Mouse (Mus musculus) embryonic facial prominence, embryonic 10.5 days (tissue): Measurements from ENCODE around the gene Fgfr2. TPM values are rescaled to one million over a fixed set of nuclear protein-coding genes. Genes with fewer than 3 reads are reported as not detected.

ENCODE experiments used
- DNase-seq: peaks from one replicate; pipeline ENCODE4 v3.0.0-alpha.2; 2017; ENCODE audit warnings: low spot score
- H3K27ac ChIP-seq: fragments of 300-500 bp; sonication (generic); replicated peaks from 2 replicates; pipeline ENCODE4 v1.5.1; 2016; ENCODE audit warnings: mild to moderate bottlenecking
- H3K27me3 ChIP-seq: fragments of 300-500 bp; sonication (generic); replicated peaks from 2 replicates; pipeline ENCODE4 v1.6.1; 2016; ENCODE audit warnings: low read depth, mild to moderate bottlenecking; ENCODE audit not compliant: poor library complexity, severe bottlenecking
- H3K36me3 ChIP-seq: fragments of 300-500 bp; sonication (generic); replicated peaks from 2 replicates; pipeline ENCODE4 v1.6.1; 2016; ENCODE audit warnings: mild to moderate bottlenecking, moderate library complexity
- H3K4me1 ChIP-seq: fragments of 300-500 bp; sonication (generic); 2 replicates; pipeline ENCODE4 v1.6.1; 2016
- H3K4me3 ChIP-seq: fragments of 300-500 bp; sonication (generic); 2 replicates; pipeline ENCODE4 v1.5.1; 2016; ENCODE audit warnings: mild to moderate bottlenecking, moderate library complexity
- H3K9me3 ChIP-seq: fragments of 300-500 bp; sonication (generic); 2 replicates; pipeline ENCODE4 v1.6.1; 2016; ENCODE audit warnings: mild to moderate bottlenecking
- WGBS: fragments of 180-500 bp; shearing (Covaris S2); methylation state at CpG from one replicate; pipeline ENCODE4 v1.1.7; 2016; 5-methylcytosine and 5-hydroxymethylcytosine counted together
- polyA plus RNA-seq: library from polyadenylated mRNA; unstranded; fragments of >200 nt; fragmentation: Nextera tagmentation; extraction: Ambion mirVana; gene quantifications from 2 replicates; pipeline ENCODE4 v1.2.1, GENCODE M21; 2016

The Fgfr2 gene
- polyA plus RNA-seq, 1 experiment from 2014 or later: 74.3 TPM

DNA sequence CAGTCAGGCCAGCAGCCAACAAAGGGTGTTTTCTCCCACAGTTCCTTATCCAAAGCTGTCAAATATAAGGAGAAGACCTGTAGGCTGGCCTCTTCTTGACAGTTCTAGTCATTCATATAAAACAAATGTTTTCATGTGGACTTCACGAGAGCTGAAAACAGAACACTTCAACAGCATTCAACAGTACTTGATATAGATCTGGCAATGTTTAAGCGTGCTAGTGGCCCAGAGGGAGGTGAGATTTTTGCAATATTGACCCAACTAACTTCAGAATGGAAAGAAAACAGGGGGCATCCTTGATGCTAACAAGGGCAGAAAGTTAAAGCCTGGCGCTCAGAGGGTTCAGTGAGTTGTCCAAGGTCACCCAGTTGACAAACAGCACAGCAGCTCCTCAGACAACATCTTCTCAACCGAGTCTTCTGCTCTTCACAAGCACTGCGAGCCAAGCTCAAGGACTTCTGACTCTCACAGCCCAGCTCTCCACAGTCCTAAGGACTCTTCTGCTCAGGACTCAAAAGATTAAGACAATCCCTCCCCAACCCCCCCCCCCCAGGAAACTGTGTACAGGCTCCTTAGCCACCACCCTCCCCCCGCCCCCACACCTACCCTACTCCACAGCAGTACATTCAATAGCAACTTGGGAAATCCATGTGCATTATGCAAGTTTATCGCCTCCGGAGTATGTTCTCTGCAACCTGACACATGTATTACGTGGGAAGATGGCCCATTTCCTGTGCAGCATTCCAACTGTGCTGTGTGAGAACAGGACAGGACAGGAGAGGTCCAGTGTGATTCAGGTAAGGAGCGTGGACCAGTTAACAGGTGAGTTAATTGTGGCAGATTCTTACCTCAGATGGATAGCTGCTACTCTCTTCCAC, 703.5 kb downstream of the Fgfr2 start:
- Histone ChIP-seq H3K9me3 (no peaks in the 10 kb centered on the region), H3K4me3 (no peak overlapping the region), H3K4me1 (no peaks in the 10 kb centered on the region), H3K27ac (no peak overlapping the region), H3K27me3 (no peaks in the 10 kb centered on the region), H3K36me3 (no peaks in the 10 kb centered on the region)
- WGBS: 91% methylated on average over 10 of the region's 10 CpGs
- no peak for DNase-seq

DNA sequence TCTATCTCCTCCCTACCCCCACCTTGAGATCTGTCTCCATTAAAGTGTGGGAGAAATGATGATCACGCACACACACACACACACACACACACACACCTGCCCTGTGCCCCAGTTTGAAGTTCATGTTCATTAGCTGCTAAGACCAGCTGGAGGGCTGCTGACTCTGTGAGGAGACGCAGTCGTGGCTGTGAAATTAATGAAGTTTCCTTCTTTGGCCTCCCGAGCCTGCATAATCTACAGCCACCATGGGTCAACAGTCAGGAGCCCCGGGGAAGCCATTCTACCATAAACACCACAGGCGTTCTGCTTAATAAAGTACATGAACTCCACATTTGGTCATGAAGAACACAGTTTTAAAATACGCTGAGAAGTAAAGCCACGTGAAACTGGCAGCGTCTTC, 706.3 kb downstream of the Fgfr2 start:
- no peak overlapping the region for H3K4me3 ChIP-seq
- DNase-seq: no peak
- H3K9me3 ChIP-seq: no peaks in the 10 kb centered on the region
- no peak overlapping the region for H3K27ac ChIP-seq
- no peaks in the 10 kb centered on the region for H3K27me3 ChIP-seq
- H3K36me3 ChIP-seq: no peaks in the 10 kb centered on the region
- H3K4me1 ChIP-seq: peaks cover 5% of the 10 kb centered on the region; the same call in 1 of the 2 replicates
- WGBS: 78% methylated on average over 9 of the region's 9 CpGs

DNA sequence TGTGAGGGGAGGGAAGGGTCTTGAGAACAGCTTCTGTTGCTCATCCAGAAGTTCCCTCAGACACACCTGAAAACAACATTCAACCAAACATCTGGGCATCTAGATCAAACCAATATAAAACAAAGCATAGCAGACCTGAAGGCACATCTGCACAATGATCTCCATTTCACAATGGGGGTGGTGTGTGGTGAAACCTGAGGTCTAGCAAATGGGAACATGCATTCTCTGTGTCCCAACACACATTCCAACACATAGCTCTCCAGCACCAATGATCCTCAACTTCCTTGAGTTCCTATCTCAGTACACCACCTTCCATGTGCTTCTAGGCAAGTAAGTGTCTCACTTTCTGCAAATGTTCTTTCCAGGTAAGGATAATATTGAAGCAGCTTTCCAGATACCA, 707.3 kb downstream of the Fgfr2 start:
- DNase-seq: no peak
- Histone ChIP-seq H3K4me3 (no peak overlapping the region), H3K27me3 (no peaks in the 10 kb centered on the region), H3K36me3 (no peaks in the 10 kb centered on the region), H3K27ac (no peak overlapping the region), H3K9me3 (no peaks in the 10 kb centered on the region), H3K4me1 (peaks cover 5% of the 10 kb centered on the region; the same call in 1 of the 2 replicates)

DNA sequence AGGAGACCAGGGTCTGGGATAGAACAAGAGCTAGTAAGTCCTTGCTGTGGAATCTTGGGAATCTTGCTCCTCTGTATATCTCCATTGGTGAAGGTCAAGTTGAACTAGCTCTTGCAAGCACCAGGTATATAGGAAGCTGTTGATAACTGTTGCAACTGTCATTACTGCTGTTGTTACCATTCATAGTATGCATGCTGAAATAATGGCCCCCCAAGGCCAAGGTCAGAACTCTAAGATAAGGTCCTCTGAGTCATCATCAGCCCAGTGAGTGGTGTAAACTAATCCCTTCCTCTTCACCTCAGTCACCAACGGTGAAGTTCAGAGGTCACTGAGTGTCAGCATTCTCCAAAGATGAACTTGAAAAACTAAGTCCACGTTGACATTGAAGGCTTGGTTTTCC, 710.6 kb downstream of the Fgfr2 start:
- 57% methylated on average over 2 of the region's 2 CpGs for WGBS
- Histone ChIP-seq H3K27ac (no peak overlapping the region), H3K4me3 (no peak overlapping the region), H3K4me1 (peaks cover 8% of the 10 kb centered on the region; the same call in 1 of the 2 replicates), H3K36me3 (no peaks in the 10 kb centered on the region), H3K9me3 (no peaks in the 10 kb centered on the region), H3K27me3 (no peaks in the 10 kb centered on the region)
- no peak for DNase-seq

DNA sequence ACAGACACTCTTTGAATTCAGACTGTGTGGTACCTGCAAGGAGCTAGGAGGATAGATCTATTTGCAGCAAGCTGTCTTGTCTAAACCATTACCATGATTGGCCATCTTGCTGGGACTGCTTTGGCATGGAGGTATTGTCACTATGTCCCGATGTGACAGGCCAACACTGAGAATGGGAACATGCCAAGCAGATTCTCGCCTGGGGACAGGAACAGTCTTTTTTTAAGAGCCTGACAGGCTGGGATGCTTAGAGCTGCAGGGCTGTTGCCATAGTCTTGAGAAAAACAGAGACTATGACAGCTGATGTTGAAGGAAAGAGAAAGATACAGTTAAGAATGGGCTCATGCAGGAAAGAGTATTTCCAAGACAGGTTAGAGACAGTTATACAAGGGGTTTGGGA, 711.4 kb downstream of the Fgfr2 start:
- Histone ChIP-seq H3K4me3 (no peak overlapping the region), H3K27ac (no peak overlapping the region), H3K27me3 (no peaks in the 10 kb centered on the region), H3K36me3 (no peaks in the 10 kb centered on the region), H3K4me1 (peaks cover 8% of the 10 kb centered on the region), H3K9me3 (no peaks in the 10 kb centered on the region)
- WGBS: 82% methylated on average over 2 of the region's 2 CpGs
- DNase-seq: no peak

DNA sequence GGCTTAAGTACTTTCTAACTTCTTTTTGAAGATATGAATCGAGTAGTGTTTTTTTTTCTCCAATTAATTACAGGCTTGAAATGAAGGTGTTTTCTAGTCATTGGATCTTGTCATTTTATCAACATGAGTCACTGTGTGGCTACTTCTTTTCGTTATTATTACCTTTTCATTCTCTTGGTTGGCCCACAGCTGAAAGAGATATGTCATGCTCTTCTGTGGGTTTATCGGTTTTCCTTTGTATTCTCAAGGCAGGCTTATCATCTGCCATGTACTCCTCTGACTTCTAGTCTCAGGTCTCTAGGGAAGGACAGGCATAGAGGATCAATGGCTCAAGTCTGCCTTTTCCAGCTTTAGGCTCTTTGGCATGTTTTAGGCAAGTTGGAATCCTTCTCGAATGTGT, 712.2 kb downstream of the Fgfr2 start:
- Histone ChIP-seq H3K4me3 (no peak overlapping the region), H3K9me3 (no peaks in the 10 kb centered on the region), H3K36me3 (no peaks in the 10 kb centered on the region), H3K4me1 (peaks cover 10% of the 10 kb centered on the region), H3K27me3 (no peaks in the 10 kb centered on the region), H3K27ac (no peak overlapping the region)
- 85% methylated on average over 4 of the region's 4 CpGs for WGBS
- DNase-seq: no peak

DNA sequence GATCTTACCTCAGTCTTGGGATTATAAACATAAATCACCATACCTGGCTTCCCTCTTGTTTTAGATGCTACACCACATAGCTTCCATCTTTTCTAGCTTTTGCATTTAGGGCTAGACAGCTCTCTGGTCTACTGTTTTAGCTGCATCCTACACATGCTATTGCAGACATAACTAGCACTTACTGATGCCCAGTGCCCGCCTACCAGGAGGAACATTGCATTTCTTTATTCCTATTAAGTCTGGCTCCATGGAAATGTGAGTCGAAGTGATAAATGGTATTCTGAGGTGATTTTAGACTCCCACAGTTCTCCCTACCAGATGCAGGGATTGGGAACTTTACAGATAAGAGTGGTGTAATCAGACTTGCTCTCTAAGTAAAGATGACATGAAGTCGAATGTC, 713.3 kb downstream of the Fgfr2 start:
- Histone ChIP-seq H3K9me3 (no peaks in the 10 kb centered on the region), H3K27ac (no peak overlapping the region), H3K4me3 (no peak overlapping the region), H3K27me3 (no peaks in the 10 kb centered on the region), H3K36me3 (no peaks in the 10 kb centered on the region), H3K4me1 (peaks cover 19% of the 10 kb centered on the region)
- 89% methylated on average over 3 of the region's 3 CpGs for WGBS
- no peak for DNase-seq

DNA sequence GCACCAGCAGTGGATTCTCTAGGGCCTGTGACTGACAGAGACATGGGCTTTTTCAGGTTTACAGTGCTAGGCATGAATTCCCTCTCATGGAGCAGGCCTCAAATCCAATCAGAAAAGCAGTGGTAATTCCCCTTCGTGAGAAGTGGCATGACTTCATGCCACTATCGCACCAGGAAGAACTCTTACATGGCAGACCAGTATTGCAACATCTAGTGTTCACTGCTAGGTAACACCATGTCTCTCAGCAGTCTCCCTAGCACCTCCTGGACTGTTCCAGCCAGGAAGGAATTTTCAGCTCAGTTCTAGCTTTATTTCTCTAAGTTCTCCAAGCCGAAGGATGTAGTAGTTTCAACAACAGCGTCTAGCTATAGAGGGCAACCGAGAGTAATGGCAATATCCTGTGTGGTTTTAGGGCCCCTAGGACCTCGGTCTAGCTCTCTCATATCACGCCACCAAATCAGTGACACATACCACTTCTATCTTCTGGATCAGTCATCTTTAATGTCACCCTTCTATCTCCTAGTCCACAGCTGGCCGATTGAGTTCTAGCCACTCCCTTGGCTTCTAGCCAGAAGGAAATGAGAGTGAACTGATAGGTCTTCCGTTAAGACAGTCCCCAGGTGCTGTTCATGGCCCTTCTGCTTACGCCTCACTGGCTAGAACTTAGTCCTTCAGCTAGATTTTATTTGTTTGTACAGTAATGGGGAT, 720.6 kb downstream of the Fgfr2 start:
- Histone ChIP-seq H3K36me3 (no peaks in the 10 kb centered on the region), H3K4me3 (no peak overlapping the region), H3K27ac (no peak overlapping the region), H3K9me3 (no peaks in the 10 kb centered on the region), H3K4me1 (peaks cover 33% of the 10 kb centered on the region), H3K27me3 (peaks cover 17% of the 10 kb centered on the region; the same call in 1 of the 2 replicates)
- no peak for DNase-seq
- WGBS: 89% methylated on average over 10 of the region's 10 CpGs

DNA sequence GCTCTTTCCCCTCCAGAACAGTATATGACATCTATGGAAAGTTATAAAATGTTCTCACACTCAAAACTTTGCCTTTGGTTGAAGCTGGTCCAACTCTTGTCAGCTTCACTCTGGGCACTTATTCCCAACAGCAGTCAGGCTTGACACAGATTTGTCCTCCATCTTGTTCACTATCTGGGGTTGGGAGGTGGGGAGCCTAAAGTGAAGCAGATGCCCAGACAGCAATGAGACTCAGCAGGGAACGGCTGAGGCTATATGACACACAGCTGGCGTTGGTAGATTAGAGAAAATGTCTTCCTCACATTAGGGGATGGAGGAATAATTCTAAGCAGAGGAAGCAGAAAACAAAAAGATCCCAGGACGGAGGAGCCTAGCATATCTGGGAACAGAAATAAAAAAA, 724.7 kb downstream of the Fgfr2 start:
- no peaks in the 10 kb centered on the region for H3K9me3 ChIP-seq
- H3K27me3 ChIP-seq: peaks cover 17% of the 10 kb centered on the region; the same call in 1 of the 2 replicates
- no peak overlapping the region for H3K27ac ChIP-seq
- H3K4me1 ChIP-seq: peaks cover 24% of the 10 kb centered on the region
- WGBS: 86% methylated on average over 3 of the region's 3 CpGs
- no peak overlapping the region for H3K4me3 ChIP-seq
- no peaks in the 10 kb centered on the region for H3K36me3 ChIP-seq
- no peak for DNase-seq

DNA sequence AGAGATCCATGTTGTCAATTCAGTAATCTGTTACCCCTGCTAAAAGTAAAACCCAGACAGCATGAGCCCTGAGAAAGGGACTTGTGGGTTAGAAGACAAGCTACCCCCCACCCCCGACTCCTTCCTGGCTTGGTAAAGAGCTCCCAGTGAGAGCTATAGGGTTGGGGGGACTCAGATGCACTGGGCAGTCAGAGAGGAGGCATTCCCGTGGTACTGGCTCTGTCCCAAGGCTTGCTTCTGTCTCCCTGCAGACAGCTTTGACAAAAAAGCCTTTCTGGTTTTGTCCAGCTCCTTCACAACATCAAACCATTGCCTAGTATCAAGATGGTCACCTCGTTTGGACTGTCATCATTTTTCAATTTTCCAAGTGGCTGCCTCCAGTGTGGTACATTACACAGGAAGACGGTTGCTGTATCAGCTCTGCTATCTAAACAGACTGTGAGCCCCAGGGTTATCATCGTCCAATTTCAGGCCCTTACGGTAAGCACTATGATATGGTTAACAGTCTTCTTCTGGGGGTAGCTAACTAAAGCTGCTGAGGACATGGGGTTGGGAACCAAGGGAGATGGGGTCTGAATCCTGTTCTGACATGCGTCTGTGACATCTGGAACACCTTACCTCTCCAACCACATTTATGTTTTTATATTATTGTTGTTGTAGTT, 726.4 kb downstream of the Fgfr2 start:
- Histone ChIP-seq H3K4me3 (no peak overlapping the region), H3K27me3 (peaks cover 16% of the 10 kb centered on the region), H3K36me3 (no peaks in the 10 kb centered on the region), H3K4me1 (peaks cover 22% of the 10 kb centered on the region), H3K27ac (no peak overlapping the region), H3K9me3 (no peaks in the 10 kb centered on the region)
- WGBS: 76% methylated on average over 7 of the region's 7 CpGs
- no peak for DNase-seq

DNA sequence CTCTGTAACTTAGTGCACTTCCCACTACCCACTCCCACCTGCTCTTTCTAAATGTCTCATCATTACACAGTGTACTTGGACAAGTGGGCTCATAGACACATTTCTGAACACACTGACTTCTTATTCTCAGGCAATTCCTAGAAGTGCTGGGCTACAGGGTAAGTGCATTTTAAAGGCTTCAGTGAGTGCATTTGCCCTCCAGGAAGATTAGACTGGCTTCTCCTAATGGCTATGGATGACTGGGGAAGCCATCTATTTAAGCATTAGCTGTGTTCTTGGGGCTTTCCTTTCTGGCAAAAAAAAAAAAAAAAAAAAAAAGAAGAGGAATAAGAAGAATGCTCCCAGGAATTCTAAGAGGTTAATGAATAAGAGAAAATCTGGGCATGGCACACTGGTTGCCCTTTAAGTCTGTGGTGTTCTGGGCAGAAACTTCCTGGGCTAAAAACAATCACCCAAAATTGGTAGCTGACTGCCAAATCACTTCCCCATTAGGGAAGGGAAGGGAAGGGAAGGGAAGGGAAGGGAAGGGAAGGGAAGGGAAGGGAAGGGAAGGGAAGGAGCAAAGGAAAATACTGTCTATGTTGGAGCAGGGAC, 729.5 kb downstream of the Fgfr2 start:
- Histone ChIP-seq H3K4me1 (peaks cover 32% of the 10 kb centered on the region), H3K36me3 (no peaks in the 10 kb centered on the region), H3K27ac (no peak overlapping the region), H3K9me3 (no peaks in the 10 kb centered on the region), H3K4me3 (no peak overlapping the region), H3K27me3 (peaks cover 22% of the 10 kb centered on the region)
- DNase-seq: no peak

DNA sequence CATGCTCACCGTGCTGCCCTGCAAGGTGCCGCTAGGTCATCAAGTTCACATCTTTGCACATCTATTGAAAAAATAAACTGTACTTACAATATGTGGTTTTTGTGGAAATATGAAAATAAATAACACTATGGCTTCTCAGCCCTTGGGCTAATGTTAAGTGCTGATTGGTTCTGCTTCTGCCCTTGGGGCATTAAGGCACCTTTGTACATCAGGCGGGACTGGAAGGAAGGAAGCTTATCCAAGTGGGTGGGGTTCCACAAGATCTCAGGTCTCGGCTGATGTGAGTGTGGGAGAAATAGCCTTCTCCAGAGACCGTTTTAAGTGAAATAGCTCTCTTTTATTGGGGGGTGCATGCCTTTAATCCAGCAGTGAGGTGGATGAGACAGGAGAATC, 730.1 kb downstream of the Fgfr2 start:
- Histone ChIP-seq H3K27me3 (peaks cover 19% of the 10 kb centered on the region), H3K27ac (no peak overlapping the region), H3K4me3 (no peak overlapping the region), H3K36me3 (no peaks in the 10 kb centered on the region), H3K4me1 (peaks cover 32% of the 10 kb centered on the region), H3K9me3 (no peaks in the 10 kb centered on the region)
- DNase-seq: no peak
- 81% methylated on average over 5 of the region's 5 CpGs for WGBS
